Mouse (Mus musculus): ENCODE results near the gene Dut. TPM values are rescaled to one million over a fixed set of nuclear protein-coding genes. Genes with fewer than 3 reads are reported as not detected.
"Not testable (repeated sequence)": the region's sequence is repeated elsewhere in the genome, so short reads cannot be mapped to it uniquely, and the experiment has no call there.

Dut gene
- polyA plus RNA-seq, 1 experiment from 2014 or later: 176 TPM

DNA sequence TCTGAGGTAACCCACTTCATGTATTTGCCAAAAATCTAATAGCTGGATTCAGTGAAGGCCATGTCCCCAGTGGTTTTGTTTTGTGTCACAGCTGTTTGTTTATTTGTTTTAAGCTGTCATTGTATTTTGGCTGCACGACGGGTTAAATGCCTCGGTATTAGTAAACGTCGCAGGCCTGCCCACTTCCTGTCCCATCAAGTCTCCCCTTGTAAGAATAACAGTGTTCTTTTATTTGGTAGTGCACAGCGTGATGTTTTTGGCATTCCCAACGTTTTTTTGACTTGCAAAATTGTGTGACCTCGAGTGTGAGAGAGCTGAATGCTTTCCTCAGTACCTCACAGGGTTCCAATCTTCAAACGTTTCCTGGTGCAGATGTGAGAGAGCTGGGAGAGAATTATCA is 16.8 kb downstream of the Dut start:
- no peak overlapping the region for H3K27ac ChIP-seq (ENCODE audit: low read depth, low read length)
- no peaks in the 10 kb centered on the region for H3K9me3 ChIP-seq (ENCODE audit: control insufficient read depth, low read length)
- H3K4me2 ChIP-seq (replicated peaks; ENCODE audit: low read depth, low read length): no peak overlapping the region
- DNase-seq (ENCODE audit: low spot score) (no peak), ATAC-seq (ENCODE audit: low FRiP score) (no peak)
- no peaks in the 10 kb centered on the region for H3K36me3 ChIP-seq (ENCODE audit: control insufficient read depth, insufficient read depth, low read length)
- no peaks in the 10 kb centered on the region for H3K27me3 ChIP-seq (ENCODE audit: control insufficient read depth, insufficient read depth, low read length)
- H3K9ac ChIP-seq (ENCODE audit: low read depth, low read length): no peak overlapping the region
- no peaks in the 10 kb centered on the region for H3K4me1 ChIP-seq (replicated peaks; ENCODE audit: control insufficient read depth, insufficient read depth, low read length)
- H3K4me3 ChIP-seq (ENCODE audit: low read depth, low read length): no peak overlapping the region
- WGBS: 24% methylated on average over 9 of the region's 9 CpGs

DNA sequence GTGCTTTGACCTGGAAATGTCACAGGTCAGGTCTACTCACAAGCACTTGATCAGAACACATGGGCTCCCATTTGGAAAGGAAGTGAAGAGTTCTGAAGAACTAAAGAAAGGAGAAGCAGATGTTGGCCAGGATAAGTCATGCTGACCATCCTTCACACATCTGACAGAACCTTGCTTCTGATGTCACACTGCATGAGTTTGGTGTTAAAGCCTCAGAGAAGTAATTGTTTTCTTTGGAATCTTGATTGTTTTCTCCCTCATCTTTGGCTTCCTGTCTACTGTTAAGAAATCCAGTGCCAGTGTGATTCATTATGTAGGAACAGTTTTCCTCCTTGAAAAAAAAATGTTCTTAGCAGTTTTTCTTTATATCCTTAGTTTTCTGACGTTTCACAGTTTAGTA is 21.9 kb downstream of the Dut start:
- no peak overlapping the region for H3K27ac ChIP-seq (ENCODE audit: low read depth, low read length)
- no peak overlapping the region for H3K9ac ChIP-seq (ENCODE audit: low read depth, low read length)
- H3K27me3 ChIP-seq (ENCODE audit: control insufficient read depth, insufficient read depth, low read length): no peaks in the 10 kb centered on the region
- H3K4me1 ChIP-seq (replicated peaks; ENCODE audit: control insufficient read depth, insufficient read depth, low read length): no peaks in the 10 kb centered on the region
- no peaks in the 10 kb centered on the region for H3K36me3 ChIP-seq (ENCODE audit: control insufficient read depth, insufficient read depth, low read length)
- H3K4me3 ChIP-seq (ENCODE audit: low read depth, low read length): no peak overlapping the region
- no peaks in the 10 kb centered on the region for H3K9me3 ChIP-seq (ENCODE audit: control insufficient read depth, low read length)
- 66% methylated on average over 1 of the region's 1 CpGs for WGBS
- H3K4me2 ChIP-seq (replicated peaks; ENCODE audit: low read depth, low read length): no peak overlapping the region
- DNase-seq (ENCODE audit: low spot score): no peak
- no peak for ATAC-seq (ENCODE audit: low FRiP score)

DNA sequence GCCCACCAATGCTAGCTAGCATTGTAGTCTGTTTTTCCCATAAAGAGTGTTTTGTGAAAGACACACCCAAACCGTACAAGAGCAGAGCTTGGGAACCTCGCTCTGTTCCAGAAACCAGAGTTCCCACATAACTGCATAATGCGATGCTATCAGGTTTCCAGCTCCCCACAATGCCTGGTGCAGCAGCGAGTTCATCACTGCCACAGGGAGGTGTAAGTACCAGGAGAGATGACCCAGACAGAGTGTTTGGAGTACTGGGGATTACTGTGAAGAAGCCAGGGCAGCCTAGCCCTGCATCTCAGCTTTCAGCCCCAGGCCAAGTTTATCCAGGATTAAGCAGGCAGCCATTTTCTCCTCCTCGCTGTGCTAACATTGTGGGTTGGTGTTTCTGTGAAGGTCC is 28.6 kb downstream of the Dut start:
- 58% methylated on average over 5 of the region's 5 CpGs for WGBS
- ATAC-seq (ENCODE audit: low FRiP score) (no peak), DNase-seq (ENCODE audit: low spot score) (no peak)
- Histone ChIP-seq H3K4me1 (replicated peaks; ENCODE audit: control insufficient read depth, insufficient read depth, low read length) (no peaks in the 10 kb centered on the region), H3K4me2 (replicated peaks; ENCODE audit: low read depth, low read length) (no peak overlapping the region), H3K27me3 (ENCODE audit: control insufficient read depth, insufficient read depth, low read length) (no peaks in the 10 kb centered on the region), H3K36me3 (ENCODE audit: control insufficient read depth, insufficient read depth, low read length) (no peaks in the 10 kb centered on the region), H3K9ac (ENCODE audit: low read depth, low read length) (no peak overlapping the region), H3K27ac (ENCODE audit: low read depth, low read length) (no peak overlapping the region), H3K4me3 (ENCODE audit: low read depth, low read length) (no peak overlapping the region), H3K9me3 (ENCODE audit: control insufficient read depth, low read length) (no peaks in the 10 kb centered on the region)

DNA sequence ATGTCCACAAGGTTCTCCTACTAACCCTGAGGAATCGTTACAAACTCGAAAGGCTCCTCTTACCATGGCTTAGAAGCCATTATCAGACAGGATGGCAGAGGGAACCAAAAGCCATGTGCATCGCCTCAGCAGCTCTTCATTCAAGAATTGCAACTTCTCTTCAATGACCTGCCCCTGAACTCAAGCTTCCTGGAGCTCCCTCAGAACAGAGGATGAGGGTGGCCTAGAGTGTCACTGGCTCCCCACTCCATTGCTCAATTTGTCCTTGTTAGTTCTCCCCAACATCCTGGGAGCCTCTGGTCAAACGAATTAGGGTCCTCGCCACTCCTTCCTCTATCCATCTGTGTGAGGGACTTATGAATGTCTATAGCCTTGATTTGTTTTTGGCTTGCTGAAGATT is 29.7 kb downstream of the Dut start:
- H3K27me3 ChIP-seq (ENCODE audit: control insufficient read depth, insufficient read depth, low read length): no peaks in the 10 kb centered on the region
- ATAC-seq (ENCODE audit: low FRiP score): no peak
- H3K9me3 ChIP-seq (ENCODE audit: control insufficient read depth, low read length): no peaks in the 10 kb centered on the region
- no peak overlapping the region for H3K9ac ChIP-seq (ENCODE audit: low read depth, low read length)
- no peaks in the 10 kb centered on the region for H3K36me3 ChIP-seq (ENCODE audit: control insufficient read depth, insufficient read depth, low read length)
- H3K4me1 ChIP-seq (replicated peaks; ENCODE audit: control insufficient read depth, insufficient read depth, low read length): no peaks in the 10 kb centered on the region
- H3K27ac ChIP-seq (ENCODE audit: low read depth, low read length): no peak overlapping the region
- no peak overlapping the region for H3K4me2 ChIP-seq (replicated peaks; ENCODE audit: low read depth, low read length)
- 84% methylated on average over 5 of the region's 5 CpGs for WGBS
- no peak overlapping the region for H3K4me3 ChIP-seq (ENCODE audit: low read depth, low read length)
- DNase-seq (ENCODE audit: low spot score): no peak

DNA sequence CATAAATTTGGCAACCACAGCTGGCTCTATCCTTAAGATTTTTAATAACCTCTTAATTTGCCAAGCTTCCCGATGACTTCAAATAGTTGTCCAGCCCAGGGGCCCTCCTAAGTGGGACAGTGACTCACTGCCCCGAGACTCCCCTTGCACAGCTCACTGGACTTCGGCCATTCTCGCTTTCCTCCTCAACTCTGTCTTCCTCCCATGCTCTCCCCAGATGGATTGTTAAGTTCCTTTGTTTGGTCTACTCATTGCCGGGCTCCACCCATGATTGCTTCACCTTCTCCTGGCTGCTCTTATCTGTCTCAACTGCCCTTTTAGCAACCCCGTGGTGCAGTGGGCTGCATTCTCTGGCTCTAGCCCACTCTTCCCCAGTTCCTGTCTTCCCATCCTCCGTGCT is 31.5 kb downstream of the Dut start:
- Histone ChIP-seq H3K27ac (ENCODE audit: low read depth, low read length) (no peak overlapping the region), H3K9ac (ENCODE audit: low read depth, low read length) (no peak overlapping the region), H3K4me3 (ENCODE audit: low read depth, low read length) (no peak overlapping the region), H3K4me2 (replicated peaks; ENCODE audit: low read depth, low read length) (no peak overlapping the region), H3K36me3 (ENCODE audit: control insufficient read depth, insufficient read depth, low read length) (no peaks in the 10 kb centered on the region), H3K9me3 (ENCODE audit: control insufficient read depth, low read length) (no peaks in the 10 kb centered on the region), H3K4me1 (replicated peaks; ENCODE audit: control insufficient read depth, insufficient read depth, low read length) (no peaks in the 10 kb centered on the region), H3K27me3 (ENCODE audit: control insufficient read depth, insufficient read depth, low read length) (no peaks in the 10 kb centered on the region)
- ATAC-seq (ENCODE audit: low FRiP score) (no peak), DNase-seq (ENCODE audit: low spot score) (no peak)
- WGBS: 87% methylated on average over 7 of the region's 7 CpGs

DNA sequence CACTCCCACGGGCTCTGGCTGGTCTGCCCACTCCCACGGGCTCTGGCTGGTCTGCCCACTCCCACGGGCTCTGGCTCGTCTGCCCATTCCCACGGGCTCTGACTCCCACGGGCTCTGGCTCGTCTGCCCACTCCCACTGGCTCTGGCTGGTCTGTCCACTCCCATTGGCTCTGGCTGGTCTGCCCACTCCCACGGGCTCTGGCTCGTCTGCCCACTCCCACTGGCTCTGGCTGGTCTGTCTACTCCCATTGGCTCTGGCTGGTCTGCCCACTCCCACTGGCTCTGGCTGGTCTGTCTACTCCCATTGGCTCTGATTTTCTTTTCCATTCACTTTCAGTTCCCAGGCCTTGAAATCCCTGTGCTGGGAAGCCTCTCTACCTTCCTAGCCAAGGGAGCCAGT is 33.0 kb downstream of the Dut start:
- H3K4me2 ChIP-seq (replicated peaks; ENCODE audit: low read depth, low read length); H3K27me3 ChIP-seq (ENCODE audit: control insufficient read depth, insufficient read depth, low read length); H3K27ac ChIP-seq (ENCODE audit: low read depth, low read length); H3K4me3 ChIP-seq (ENCODE audit: low read depth, low read length); H3K9ac ChIP-seq (ENCODE audit: low read depth, low read length); ATAC-seq (ENCODE audit: low FRiP score); H3K4me1 ChIP-seq (replicated peaks; ENCODE audit: control insufficient read depth, insufficient read depth, low read length); DNase-seq (ENCODE audit: low spot score); H3K9me3 ChIP-seq (ENCODE audit: control insufficient read depth, low read length); H3K36me3 ChIP-seq (ENCODE audit: control insufficient read depth, insufficient read depth, low read length): not testable (repeated sequence)
- 79% methylated on average over 9 of the region's 9 CpGs for WGBS

DNA sequence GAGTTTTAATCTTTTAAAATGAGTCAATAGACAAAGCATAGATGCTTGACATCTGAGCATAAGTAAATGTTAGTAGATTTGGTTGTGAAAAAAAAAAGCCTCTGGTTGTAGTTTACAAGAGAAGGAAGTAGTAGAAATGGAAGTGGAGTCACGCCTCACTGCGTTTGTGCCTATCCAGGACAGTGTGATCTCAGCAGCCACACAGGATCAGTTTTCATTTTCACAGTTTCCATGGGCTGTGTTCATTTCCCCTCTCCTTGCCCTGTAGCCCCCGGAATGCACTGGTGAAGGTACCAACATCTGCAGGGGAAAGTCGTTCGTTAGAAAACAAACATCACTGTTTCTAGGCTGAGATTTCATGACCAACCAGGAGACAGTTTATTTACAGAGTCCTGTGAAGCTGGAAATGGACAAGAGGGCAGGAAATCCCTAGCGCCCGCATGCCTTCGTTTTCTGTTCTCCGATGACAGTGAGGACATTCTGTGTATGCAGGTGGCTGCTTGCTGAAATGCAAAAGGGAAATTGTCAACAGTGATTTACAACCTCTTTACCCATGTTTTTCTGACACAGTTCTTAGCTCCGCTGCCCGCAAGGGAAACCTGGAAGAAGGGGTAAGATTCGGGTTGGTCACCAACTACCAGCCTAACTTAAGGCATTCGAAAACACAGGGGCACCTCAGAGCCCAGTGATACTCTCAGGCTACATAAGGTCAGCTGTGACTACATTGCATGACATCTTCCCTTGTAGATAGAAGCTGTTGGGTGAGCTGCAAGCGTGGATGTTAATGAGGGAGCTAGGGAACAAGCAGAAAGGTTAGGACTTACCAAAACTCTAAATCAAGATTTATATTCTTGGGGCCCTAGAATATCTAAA is 35.6 kb downstream of the Dut start:
- ATAC-seq (ENCODE audit: low FRiP score) (no peak), DNase-seq (ENCODE audit: low spot score) (no peak)
- H3K9me3 ChIP-seq (ENCODE audit: control insufficient read depth, low read length): no peaks in the 10 kb centered on the region
- no peak overlapping the region for H3K4me3 ChIP-seq (ENCODE audit: low read depth, low read length)
- H3K36me3 ChIP-seq (ENCODE audit: control insufficient read depth, insufficient read depth, low read length): no peaks in the 10 kb centered on the region
- no peak overlapping the region for H3K27ac ChIP-seq (ENCODE audit: low read depth, low read length)
- no peak overlapping the region for H3K4me2 ChIP-seq (replicated peaks; ENCODE audit: low read depth, low read length)
- no peaks in the 10 kb centered on the region for H3K27me3 ChIP-seq (ENCODE audit: control insufficient read depth, insufficient read depth, low read length)
- no peaks in the 10 kb centered on the region for H3K4me1 ChIP-seq (replicated peaks; ENCODE audit: control insufficient read depth, insufficient read depth, low read length)
- no peak overlapping the region for H3K9ac ChIP-seq (ENCODE audit: low read depth, low read length)
- WGBS: 70% methylated on average over 14 of the region's 14 CpGs

DNA sequence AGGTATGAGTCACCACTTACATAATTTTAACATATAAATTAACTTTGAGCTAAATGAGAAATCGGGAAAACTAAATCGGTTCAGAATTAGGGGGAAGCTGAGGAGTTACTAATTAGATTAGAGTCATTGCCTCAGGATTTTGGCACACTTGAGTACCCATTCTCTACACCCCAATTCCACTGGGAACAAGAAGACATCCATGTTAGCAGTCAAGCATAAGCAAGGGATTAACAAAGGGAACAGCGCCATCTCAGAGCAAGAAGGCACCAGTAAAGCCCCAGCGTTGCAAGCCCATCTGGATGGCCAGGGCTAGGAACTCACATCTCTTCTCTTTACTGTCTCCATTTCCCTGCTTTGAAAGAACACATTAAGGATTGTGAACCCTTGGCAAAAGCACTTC is 38.8 kb downstream of the Dut start:
- Histone ChIP-seq H3K4me1 (replicated peaks; ENCODE audit: control insufficient read depth, insufficient read depth, low read length) (no peaks in the 10 kb centered on the region), H3K4me3 (ENCODE audit: low read depth, low read length) (no peak overlapping the region), H3K9ac (ENCODE audit: low read depth, low read length) (no peak overlapping the region), H3K9me3 (ENCODE audit: control insufficient read depth, low read length) (no peaks in the 10 kb centered on the region), H3K27me3 (ENCODE audit: control insufficient read depth, insufficient read depth, low read length) (no peaks in the 10 kb centered on the region), H3K27ac (ENCODE audit: low read depth, low read length) (no peak overlapping the region), H3K4me2 (replicated peaks; ENCODE audit: low read depth, low read length) (no peak overlapping the region), H3K36me3 (ENCODE audit: control insufficient read depth, insufficient read depth, low read length) (no peaks in the 10 kb centered on the region)
- DNase-seq (ENCODE audit: low spot score) (no peak), ATAC-seq (ENCODE audit: low FRiP score) (no peak)
- WGBS: 83% methylated on average over 4 of the region's 4 CpGs

DNA sequence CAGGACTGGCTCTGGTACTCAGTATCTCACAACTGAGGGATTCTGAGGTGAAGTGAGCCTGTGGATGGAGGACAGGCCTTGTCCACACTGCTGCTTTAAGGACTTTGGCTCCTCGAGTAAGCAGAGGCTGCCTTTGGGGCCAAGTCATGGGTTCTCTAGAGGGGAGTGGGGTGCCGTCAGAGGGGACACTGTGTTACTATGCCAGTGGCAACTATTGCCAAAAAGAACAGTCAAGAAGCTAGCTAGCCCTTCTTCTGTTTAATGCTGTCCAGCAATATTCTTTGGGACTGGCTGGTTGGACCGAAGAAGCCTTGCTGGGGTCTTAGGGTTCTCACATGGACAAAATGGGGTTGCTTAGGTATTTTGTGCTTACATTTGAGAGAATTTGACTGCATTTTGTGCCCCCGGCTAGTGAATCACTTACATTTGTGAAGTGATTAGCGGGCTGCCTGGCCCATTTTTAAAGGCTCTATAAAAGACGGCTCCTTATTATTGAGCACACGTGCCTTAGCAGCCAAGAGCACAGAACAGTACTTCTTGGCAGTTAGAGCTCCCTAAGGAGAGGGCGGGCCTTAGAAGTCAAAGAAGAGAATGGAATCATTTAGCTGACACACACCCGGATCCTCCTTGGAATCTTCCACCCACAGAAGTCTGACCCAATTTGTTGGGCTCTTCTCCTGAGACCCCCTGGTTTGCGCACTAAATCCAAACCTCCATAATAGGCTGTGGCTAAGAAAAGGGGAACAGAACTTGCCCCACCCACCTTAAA is 43.4 kb downstream of the Dut start:
- WGBS: 84% methylated on average over 10 of the region's 10 CpGs
- H3K4me3 ChIP-seq (ENCODE audit: low read depth, low read length): no peak overlapping the region
- no peak for ATAC-seq (ENCODE audit: low FRiP score)

More for the DNA sequence above, 43.4 kb downstream of the Dut start:
- H3K9me3 ChIP-seq (ENCODE audit: control insufficient read depth, low read length): no peaks in the 10 kb centered on the region
- no peak overlapping the region for H3K4me2 ChIP-seq (replicated peaks; ENCODE audit: low read depth, low read length)
- H3K36me3 ChIP-seq (ENCODE audit: control insufficient read depth, insufficient read depth, low read length): no peaks in the 10 kb centered on the region
- H3K4me1 ChIP-seq (replicated peaks; ENCODE audit: control insufficient read depth, insufficient read depth, low read length): no peaks in the 10 kb centered on the region
- H3K27me3 ChIP-seq (ENCODE audit: control insufficient read depth, insufficient read depth, low read length): no peaks in the 10 kb centered on the region
- no peak overlapping the region for H3K9ac ChIP-seq (ENCODE audit: low read depth, low read length)
- no peak overlapping the region for H3K27ac ChIP-seq (ENCODE audit: low read depth, low read length)
- DNase-seq (ENCODE audit: low spot score): no peak

Data from hindbrain, embryonic 11.5 days (tissue).